Mouse (Mus musculus) forebrain, embryonic 14.5 days (tissue): ENCODE measurements around the gene Akap2. TPM values are rescaled to one million over a fixed set of nuclear protein-coding genes. Genes with fewer than 3 reads are reported as not detected.

Source experiments
- ATAC-seq: fragments of 200-750 bp; cut with Nextera tagmentation; 2 replicates; pipeline ENCODE4 v1.8.0; 2017; ENCODE audit warnings: mild to moderate bottlenecking, moderate library complexity
- DNase-seq: peaks from one replicate; pipeline ENCODE4 v3.0.0-alpha.2; 2015; ENCODE audit warnings: low spot score
- H3K27ac ChIP-seq: fragments of 300-500 bp; sonication (generic); 2 replicates; pipeline ENCODE4 v1.5.1; 2014; ENCODE audit warnings: low read depth, mild to moderate bottlenecking, control low read depth, low read length, moderate library complexity
- H3K27me3 ChIP-seq: fragments of 300-500 bp; sonication (generic); replicated peaks from 2 replicates; pipeline ENCODE4 v1.6.1; 2014; ENCODE audit warnings: low read length, control low read depth, mixed read lengths; ENCODE audit not compliant: control insufficient read depth, insufficient read depth
- H3K36me3 ChIP-seq: fragments of 300-500 bp; sonication (generic); 2 replicates; pipeline ENCODE4 v1.6.1; 2014; ENCODE audit warnings: low read length, control low read depth; ENCODE audit not compliant: control insufficient read depth, insufficient read depth
- H3K4me1 ChIP-seq: fragments of 300-500 bp; sonication (generic); 2 replicates; pipeline ENCODE4 v1.6.1; 2014; ENCODE audit warnings: antibody characterized with exemption, low read length, control low read depth; ENCODE audit not compliant: control insufficient read depth, insufficient read depth
- H3K4me2 ChIP-seq: fragments of 300-500 bp; sonication (generic); 2 replicates; pipeline ENCODE4 v1.6.1; 2014; ENCODE audit warnings: mild to moderate bottlenecking, control low read depth, low read length
- H3K4me3 ChIP-seq: fragments of 300-500 bp; sonication (generic); 2 replicates; pipeline ENCODE4 v1.5.1; 2014; ENCODE audit warnings: low read depth, low read length, control low read depth
- H3K9ac ChIP-seq: fragments of 300-500 bp; sonication (generic); 2 replicates; pipeline ENCODE4 v1.6.1; 2014; ENCODE audit warnings: mild to moderate bottlenecking, low read length, control low read depth, moderate library complexity
- H3K9me3 ChIP-seq: fragments of 300-500 bp; sonication (generic); replicated peaks from 2 replicates; pipeline ENCODE4 v1.6.1; 2016; ENCODE audit warnings: low read length, control low read depth, mixed read lengths; ENCODE audit not compliant: control insufficient read depth
- WGBS: fragments of 180-500 bp; shearing (Covaris S2); extraction: QIAGEN DNeasy Blood & Tissue Kit; methylation state at CpG from one replicate; pipeline ENCODE4 v1.1.7; 2014; 5-methylcytosine and 5-hydroxymethylcytosine counted together
- polyA plus RNA-seq: library from polyadenylated mRNA; unstranded; fragments of >200 nt; fragmentation: Nextera tagmentation; extraction: Ambion mirVana; gene quantifications from 2 replicates; pipeline ENCODE4 v1.2.1, GENCODE M21; 2014

The Akap2 gene
- polyA plus RNA-seq, 1 experiment from 2014 or later = 5.0 TPM

DNA sequence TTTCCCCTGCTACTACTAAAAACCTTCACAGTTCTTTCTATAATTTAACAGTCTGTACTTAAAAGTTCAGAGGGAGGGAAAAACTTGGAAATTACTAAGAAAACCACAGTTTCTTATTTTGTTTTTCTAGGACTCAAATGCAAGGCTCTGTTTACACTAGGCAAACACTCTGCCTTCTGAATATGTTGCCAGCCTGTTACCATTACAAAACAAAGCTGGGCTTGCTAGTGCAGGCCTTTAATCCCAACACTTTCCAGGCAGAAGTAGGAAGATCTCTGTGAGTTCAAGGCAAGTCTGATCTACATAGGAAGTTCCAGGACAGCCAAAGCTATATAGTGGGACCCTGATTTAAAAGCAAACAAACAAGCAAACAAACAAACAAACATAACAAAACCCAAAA, 58.1 kb downstream of the Akap2 start:
- no peaks in the 10 kb centered on the region for H3K27me3 ChIP-seq
- no peaks in the 10 kb centered on the region for H3K4me1 ChIP-seq
- no peak overlapping the region for H3K27ac ChIP-seq
- no peaks in the 10 kb centered on the region for H3K9me3 ChIP-seq
- H3K4me3 ChIP-seq = no peak overlapping the region
- H3K36me3 ChIP-seq = no peaks in the 10 kb centered on the region
- no peak overlapping the region for H3K9ac ChIP-seq
- ATAC-seq (no peak), DNase-seq (no peak)
- H3K4me2 ChIP-seq = no peak overlapping the region

DNA sequence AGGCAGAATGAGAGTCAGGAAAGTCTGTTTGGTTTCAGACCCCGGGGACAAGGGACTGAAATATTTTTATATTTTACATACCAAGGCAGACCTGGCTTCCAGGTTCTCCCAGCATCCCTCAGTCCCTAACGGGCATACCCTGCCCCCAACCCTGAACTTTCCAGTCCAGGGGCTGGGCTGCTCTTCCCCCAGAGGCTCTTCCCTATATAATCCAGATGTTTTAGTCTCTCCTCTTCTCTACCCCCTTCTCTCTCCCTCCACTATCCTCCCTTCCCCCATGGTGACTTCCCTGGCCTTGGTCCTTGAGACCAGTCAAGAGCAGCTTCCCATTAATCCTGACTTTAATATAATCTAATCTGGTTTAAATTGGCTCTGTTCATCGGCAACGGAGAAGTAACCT, 62.9 kb downstream of the Akap2 start:
- H3K27me3 ChIP-seq = peaks cover 3% of the 10 kb centered on the region; the same call in 1 of the 2 replicates
- H3K9ac ChIP-seq = no peak overlapping the region
- no peak overlapping the region for H3K4me3 ChIP-seq
- DNase-seq (no peak), ATAC-seq (no peak)
- 17% methylated on average over 4 of the region's 4 CpGs for WGBS
- no peak overlapping the region for H3K27ac ChIP-seq
- H3K4me1 ChIP-seq = peaks cover 17% of the 10 kb centered on the region
- no peaks in the 10 kb centered on the region for H3K9me3 ChIP-seq
- no peak overlapping the region for H3K4me2 ChIP-seq
- H3K36me3 ChIP-seq = no peaks in the 10 kb centered on the region

DNA sequence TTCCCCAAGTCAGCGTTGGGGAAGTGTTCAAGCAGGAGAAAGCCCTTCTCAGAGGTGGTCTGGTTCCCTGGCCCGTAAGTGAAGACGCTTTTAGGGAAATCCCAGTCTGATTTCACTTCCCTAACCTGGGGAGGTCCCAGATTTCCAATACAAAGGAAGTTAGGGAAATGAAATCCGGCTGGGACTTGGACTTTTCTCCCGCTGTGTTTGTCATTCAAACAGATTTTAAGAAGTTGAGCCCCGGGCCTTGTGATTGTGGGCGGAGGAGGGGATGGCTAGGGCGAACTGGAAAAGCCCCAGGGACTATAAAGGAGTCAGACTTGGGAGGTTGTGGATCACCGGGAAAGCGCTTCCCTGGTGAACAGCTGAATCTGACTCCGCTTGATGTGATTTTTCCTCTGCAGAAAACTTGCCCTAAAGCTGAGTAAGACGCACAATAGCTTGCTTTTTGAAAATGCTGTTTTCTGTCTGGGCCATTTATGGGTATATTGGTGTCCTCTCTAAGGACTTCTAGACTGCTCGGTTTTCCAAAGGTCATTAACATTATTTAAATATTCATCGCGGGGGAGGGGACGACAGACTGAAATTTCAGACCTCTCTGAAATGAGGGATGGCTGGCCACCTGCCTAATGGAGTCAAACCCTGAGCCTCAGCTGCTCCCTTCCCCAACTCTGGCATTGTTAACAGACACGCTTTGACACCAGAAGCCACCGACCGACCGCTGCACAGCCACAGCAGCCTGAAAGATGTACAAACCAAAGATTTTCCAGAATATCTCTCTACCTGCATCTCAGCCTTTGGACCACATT, 63.6 kb downstream of the Akap2 start:
- ATAC-seq = peak; percentile 43; the same call in 1 of the 2 replicates
- H3K36me3 ChIP-seq = no peaks in the 10 kb centered on the region

DNA sequence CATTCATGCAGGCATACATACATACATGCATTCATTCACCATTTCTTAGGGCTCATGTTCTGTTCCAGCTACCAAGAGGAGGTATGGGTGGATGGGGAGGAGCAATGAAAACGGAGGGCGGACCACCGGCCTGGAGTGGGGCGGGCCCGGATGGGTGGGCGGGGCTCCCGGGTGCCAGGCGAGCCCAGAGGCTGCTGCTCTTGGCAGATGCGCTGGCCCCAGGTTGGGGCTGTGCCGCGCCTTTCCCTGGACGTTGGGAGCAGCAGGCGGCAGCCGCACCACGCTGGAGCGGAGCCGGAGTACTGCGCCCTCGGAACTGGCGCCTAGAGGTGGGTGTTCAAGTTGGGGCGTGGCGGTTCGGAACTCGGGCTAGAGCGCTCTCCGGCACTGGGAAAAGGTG, 64.5 kb downstream of the Akap2 start:
- 1% methylated on average over 26 of the region's 26 CpGs for WGBS
- Histone ChIP-seq H3K9ac (peak overlapping the region; percentile 47), H3K36me3 (no peaks in the 10 kb centered on the region), H3K27me3 (peaks cover 3% of the 10 kb centered on the region; the same call in 1 of the 2 replicates), H3K27ac (no peak overlapping the region), H3K4me1 (peaks cover 17% of the 10 kb centered on the region), H3K4me3 (peak overlapping the region; percentile 34), H3K9me3 (no peaks in the 10 kb centered on the region), H3K4me2 (peak overlapping the region; percentile 73)
- peak; percentile 67 for DNase-seq
- peak; percentile 88 for ATAC-seq

More for the DNA sequence above, 63.6 kb downstream of the Akap2 start:
- H3K9ac ChIP-seq = no peak overlapping the region
- DNase-seq = peak; percentile 60
- H3K4me3 ChIP-seq = no peak overlapping the region
- H3K27ac ChIP-seq = no peak overlapping the region
- peaks cover 3% of the 10 kb centered on the region; the same call in 1 of the 2 replicates for H3K27me3 ChIP-seq
- H3K4me2 ChIP-seq = peak overlapping the region; percentile 26; the same call in 1 of the 2 replicates
- WGBS = 3% methylated on average over 20 of the region's 20 CpGs
- peaks cover 17% of the 10 kb centered on the region for H3K4me1 ChIP-seq
- no peaks in the 10 kb centered on the region for H3K9me3 ChIP-seq

DNA sequence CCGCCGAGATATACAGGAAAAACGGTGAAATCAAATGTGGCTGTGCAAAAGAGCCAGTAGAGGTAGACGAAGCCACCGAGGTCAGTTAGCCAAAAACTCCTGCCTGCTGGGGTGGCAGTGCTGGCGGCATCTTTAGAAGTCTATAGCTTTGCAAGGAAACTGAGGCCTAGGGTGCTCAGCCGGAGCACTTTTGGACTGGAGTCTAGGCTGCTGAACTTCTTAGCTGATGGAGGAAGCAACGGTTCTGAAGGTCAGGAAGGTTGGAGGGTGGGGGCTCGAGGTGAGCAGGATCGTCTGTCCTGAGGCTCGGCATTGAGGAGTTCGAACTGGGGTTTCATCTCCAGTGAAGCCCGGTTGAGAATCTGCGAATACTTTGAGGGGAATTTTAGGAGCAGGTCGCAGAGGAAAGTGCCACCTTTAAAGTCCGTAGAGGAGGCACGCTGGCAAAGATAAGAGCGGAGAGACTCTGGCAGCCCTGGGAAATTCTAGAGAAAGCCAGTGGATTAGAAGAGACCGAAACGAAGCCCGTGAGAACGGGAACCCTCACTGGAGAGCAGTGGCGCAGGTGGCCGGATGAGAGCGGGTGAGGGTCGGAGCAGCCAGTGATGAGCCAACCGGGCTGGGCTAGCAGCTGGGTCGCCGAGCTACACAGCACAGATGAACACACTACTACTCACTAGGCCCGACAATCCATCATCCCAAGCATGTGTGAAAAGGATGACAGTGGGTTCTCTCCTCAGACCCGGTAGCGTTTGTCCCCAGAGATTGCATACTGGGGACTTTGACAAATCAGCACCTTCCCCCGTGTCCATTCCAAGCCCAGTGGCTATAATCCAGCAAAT, 65.3 kb downstream of the Akap2 start:
- WGBS = 4% methylated on average over 33 of the region's 33 CpGs
- H3K4me1 ChIP-seq = peaks cover 17% of the 10 kb centered on the region

DNA sequence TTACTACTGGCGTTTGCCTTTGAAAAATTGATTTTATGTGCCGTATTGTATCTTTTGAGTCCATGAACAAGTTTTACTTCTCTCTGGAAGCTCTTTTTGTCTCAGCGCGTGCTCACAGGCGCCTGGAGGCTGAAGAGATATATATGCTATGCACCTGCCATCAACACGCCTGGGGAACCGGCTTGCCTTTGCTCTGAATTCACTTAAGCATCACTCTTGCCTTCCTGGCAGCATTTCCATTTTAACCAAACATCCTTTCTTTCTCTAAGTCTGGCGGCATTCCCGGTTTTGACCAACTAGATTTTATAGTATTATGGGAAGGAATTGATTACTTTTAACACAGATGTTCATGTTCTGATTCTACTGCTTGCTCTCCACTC, 65.9 kb downstream of the Akap2 start:
- WGBS = 43% methylated on average over 9 of the region's 9 CpGs
- H3K4me1 ChIP-seq = peaks cover 17% of the 10 kb centered on the region
- H3K27me3 ChIP-seq = peaks cover 3% of the 10 kb centered on the region; the same call in 1 of the 2 replicates
- DNase-seq = peak; percentile 26
- H3K36me3 ChIP-seq = no peaks in the 10 kb centered on the region
- H3K4me3 ChIP-seq = peak overlapping the region; percentile 34; the same call in 1 of the 2 replicates
- H3K27ac ChIP-seq = no peak overlapping the region
- no peak overlapping the region for H3K9ac ChIP-seq
- ATAC-seq = no peak
- H3K9me3 ChIP-seq = no peaks in the 10 kb centered on the region
- H3K4me2 ChIP-seq = peak overlapping the region; percentile 73

More for the DNA sequence above, 65.3 kb downstream of the Akap2 start:
- Histone ChIP-seq H3K27me3 (peaks cover 3% of the 10 kb centered on the region; the same call in 1 of the 2 replicates), H3K27ac (no peak overlapping the region), H3K4me3 (peak overlapping the region; percentile 34), H3K36me3 (no peaks in the 10 kb centered on the region), H3K9me3 (no peaks in the 10 kb centered on the region), H3K4me2 (peak overlapping the region; percentile 73), H3K9ac (peak overlapping the region; percentile 47; the same call in 1 of the 2 replicates)
- DNase-seq (peak; percentile 31), ATAC-seq (peak; percentile 52)

DNA sequence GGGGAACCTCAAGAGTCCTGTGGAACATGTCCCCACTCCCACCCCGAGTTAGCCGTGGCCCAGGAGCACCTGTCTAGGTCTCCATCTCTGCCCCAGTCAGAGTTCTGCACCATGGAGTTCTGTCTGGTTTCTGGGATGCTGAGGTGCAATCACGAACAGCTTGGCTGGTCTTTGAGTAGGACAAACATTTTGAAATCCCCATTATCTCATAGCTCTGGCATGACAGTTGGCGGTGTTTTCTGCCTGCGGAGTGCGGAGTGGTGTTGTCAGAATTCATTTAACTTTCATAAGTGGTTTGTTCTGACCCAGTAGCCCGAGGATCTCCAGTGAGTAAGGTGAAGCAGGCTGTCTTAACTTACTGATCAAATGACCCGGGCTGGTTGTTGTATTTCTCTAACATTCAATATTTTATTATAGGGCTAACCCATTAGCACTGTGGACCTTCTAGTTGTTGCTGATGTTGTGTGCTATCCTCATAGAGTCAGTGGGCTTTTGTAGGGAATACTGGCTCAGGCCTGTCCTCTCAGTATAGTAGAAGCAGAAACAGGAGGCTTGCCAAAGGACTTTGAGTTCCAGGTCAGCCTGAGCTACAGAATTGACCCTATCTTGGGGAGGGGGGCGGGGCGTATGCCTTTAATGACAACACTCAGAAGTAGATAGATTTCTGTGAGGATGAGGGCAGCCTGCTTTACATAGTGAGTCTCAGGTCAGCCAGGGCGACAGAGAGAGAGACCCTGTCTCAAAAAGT, 66.6 kb downstream of the Akap2 start:
- Histone ChIP-seq H3K27me3 (peaks cover 3% of the 10 kb centered on the region; the same call in 1 of the 2 replicates), H3K4me2 (no peak overlapping the region), H3K4me3 (no peak overlapping the region), H3K9me3 (no peaks in the 10 kb centered on the region), H3K36me3 (no peaks in the 10 kb centered on the region), H3K9ac (no peak overlapping the region), H3K27ac (no peak overlapping the region), H3K4me1 (peaks cover 17% of the 10 kb centered on the region)
- WGBS = 75% methylated on average over 11 of the region's 11 CpGs
- no peak for DNase-seq
- ATAC-seq = no peak

DNA sequence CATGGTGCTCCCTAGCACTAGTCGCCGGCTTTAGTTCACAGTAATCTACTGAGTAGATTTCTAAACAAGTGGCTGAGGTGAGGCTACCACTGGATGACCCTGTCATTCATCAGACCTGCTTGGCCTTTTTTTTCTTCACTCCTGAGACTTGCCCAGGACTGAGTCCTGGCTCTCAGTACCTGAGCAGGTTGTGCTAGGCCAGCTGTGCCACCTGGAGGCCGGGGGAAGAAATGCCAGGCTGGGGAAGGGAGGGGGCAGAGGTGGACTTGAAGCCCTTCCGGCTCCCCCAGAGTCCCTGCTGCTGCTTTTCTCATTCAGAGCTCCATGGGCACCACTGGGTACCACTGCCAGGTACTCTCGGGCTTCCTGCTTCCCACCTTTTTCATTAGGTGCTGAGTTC, 71.3 kb downstream of the Akap2 start:
- Histone ChIP-seq H3K27me3 (no peaks in the 10 kb centered on the region), H3K4me2 (no peak overlapping the region), H3K4me1 (peaks cover 2% of the 10 kb centered on the region; the same call in 1 of the 2 replicates), H3K27ac (no peak overlapping the region), H3K9ac (no peak overlapping the region), H3K9me3 (no peaks in the 10 kb centered on the region), H3K36me3 (no peaks in the 10 kb centered on the region), H3K4me3 (no peak overlapping the region)
- WGBS = 58% methylated on average over 5 of the region's 5 CpGs
- no peak for DNase-seq
- no peak for ATAC-seq
